ENCODE assay signal across 8 mouse cellular contexts in the genomic region with DNA sequence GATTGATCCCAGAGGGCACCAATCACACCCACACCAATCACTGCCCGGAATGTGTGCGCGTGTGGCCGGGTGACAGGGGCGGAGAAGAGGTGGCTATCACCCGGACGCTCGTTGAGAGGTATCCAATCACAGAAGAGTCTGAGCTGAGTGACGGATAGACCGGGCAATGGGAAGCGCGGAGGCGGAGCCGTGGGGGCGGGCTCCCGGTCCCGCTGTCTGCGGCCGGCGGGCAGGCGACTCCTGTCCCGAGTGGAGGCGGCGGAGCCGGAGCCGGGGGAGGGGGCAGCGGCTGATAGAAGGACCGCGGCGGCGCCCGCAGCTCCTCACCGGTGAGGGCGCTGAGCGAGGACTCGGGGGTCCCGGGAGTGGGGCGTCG. TPM values are rescaled to one million over a fixed set of nuclear protein-coding genes. Genes with fewer than 3 reads are reported as not detected.
DNase-seq lines count a peak whose midpoint lies in the region; ATAC-seq and TF ChIP-seq lines count a peak whose summit lies in the region.

Dnajb5 (plus strand) TSS at position 139 of the 376 bp plus-strand sequence.

- no peaks in the 10 kb centered on the region for H3K36me3 ChIP-seq in embryonic facial prominence, embryonic 15.5 days
- H3K36me3 ChIP-seq in limb, embryonic 14.5 days (ENCODE audit: control insufficient read depth, insufficient read depth, low read length), result no peaks in the 10 kb centered on the region
- no peaks in the 10 kb centered on the region for H3K36me3 ChIP-seq in midbrain, postnatal 0 days (ENCODE audit: insufficient read depth, low read length)

- H3K9ac ChIP-seq in embryonic facial prominence, embryonic 15.5 days, result peak within 1 kb of the TSS; percentile 75
- peak within 1 kb of the TSS; percentile 89 for H3K9ac ChIP-seq in limb, embryonic 14.5 days (ENCODE audit: low read depth, low read length, severe bottlenecking)
- H3K9ac ChIP-seq in midbrain, postnatal 0 days (replicated peaks; ENCODE audit: low read length, poor library complexity, severe bottlenecking), result peak within 1 kb of the TSS; percentile 100

- H3K4me2 ChIP-seq in embryonic facial prominence, embryonic 15.5 days (replicated peaks), result peak within 1 kb of the TSS; percentile 68
- H3K4me2 ChIP-seq in limb, embryonic 14.5 days (replicated peaks; ENCODE audit: low read depth, low read length, severe bottlenecking), result peak within 1 kb of the TSS; percentile 75
- H3K4me2 ChIP-seq in midbrain, postnatal 0 days (ENCODE audit: low read depth, low read length, poor library complexity, severe bottlenecking), result peak within 1 kb of the TSS; percentile 86

- H3K27ac ChIP-seq in bone marrow, adult 2 months (ENCODE audit: control insufficient read depth, insufficient read depth, low read depth, low read length, poor library complexity), result peak within 1 kb of the TSS; percentile 69
- H3K27ac ChIP-seq in embryonic facial prominence, embryonic 15.5 days (replicated peaks), result peak within 1 kb of the TSS; percentile 90
- H3K27ac ChIP-seq in limb, embryonic 14.5 days (replicated peaks; ENCODE audit: low read depth, low read length), result peak within 1 kb of the TSS; percentile 86
- peak within 1 kb of the TSS; percentile 97 for H3K27ac ChIP-seq in midbrain, postnatal 0 days (ENCODE audit: low read depth, low read length)

- no peaks in the 10 kb centered on the region for H3K9me3 ChIP-seq in embryonic facial prominence, embryonic 15.5 days (replicated peaks)
- no peaks in the 10 kb centered on the region for H3K9me3 ChIP-seq in limb, embryonic 14.5 days (ENCODE audit: control insufficient read depth, low read length)
- no peaks in the 10 kb centered on the region for H3K9me3 ChIP-seq in midbrain, postnatal 0 days (ENCODE audit: low read length)

- WGBS in bone marrow, adult 2 months, result under 1% methylated on average over 38 of the region's 39 CpGs
- under 1% methylated on average over 35 of the region's 39 CpGs for WGBS in embryonic facial prominence, embryonic 15.5 days
- WGBS in limb, embryonic 14.5 days, result 2% methylated on average over 38 of the region's 39 CpGs
- WGBS in midbrain, postnatal 0 days, result under 1% methylated on average over 27 of the region's 39 CpGs

- peak within 1 kb of the TSS; percentile 62 for H3K4me3 ChIP-seq in bone marrow, adult 2 months (replicated peaks; ENCODE audit: control insufficient read depth, low read depth, low read length)
- H3K4me3 ChIP-seq in embryonic facial prominence, embryonic 15.5 days (replicated peaks), result peak within 1 kb of the TSS; percentile 89
- peak within 1 kb of the TSS; percentile 85 for H3K4me3 ChIP-seq in limb, embryonic 14.5 days (replicated peaks; ENCODE audit: low read length)
- H3K4me3 ChIP-seq in midbrain, postnatal 0 days (ENCODE audit: low read depth, low read length), result peak within 1 kb of the TSS; percentile 77

- peak; percentile 97 for ATAC-seq in embryonic facial prominence, embryonic 15.5 days (ENCODE audit: insufficient number of reproducible peaks, low FRiP score, low TSS enrichment, low read depth)
- peak; percentile 96 for ATAC-seq in limb, embryonic 14.5 days (ENCODE audit: low FRiP score, low read depth)
- peak; percentile 93 for ATAC-seq in midbrain, postnatal 0 days (ENCODE audit: low FRiP score)

- no peak for TF ChIP-seq CTCF in bone marrow, adult 2 months (IDR thresholded peaks at IDR 0.05; ENCODE audit: control insufficient read depth, insufficient read depth, low read length)
- no peak for TF ChIP-seq CTCF in midbrain, postnatal 0 days (IDR thresholded peaks at IDR 0.05)

- H3K27me3 ChIP-seq in embryonic facial prominence, embryonic 15.5 days, result no peaks in the 10 kb centered on the region; the same call in 1 of the 2 replicates
- H3K27me3 ChIP-seq in limb, embryonic 14.5 days (ENCODE audit: control insufficient read depth, insufficient read depth, low read length), result peaks cover 6% of the 10 kb centered on the region; the same call in 1 of the 2 replicates
- no peaks in the 10 kb centered on the region for H3K27me3 ChIP-seq in midbrain, postnatal 0 days (ENCODE audit: insufficient read depth, low read length)

- peak; percentile 97 for DNase-seq in 416B (ENCODE audit: low read depth)
- peak; percentile 99 for DNase-seq in heart, adult 8-10 months (ENCODE audit: low spot score)
- DNase-seq in kidney, adult 9 months, result peak; percentile 99
- peak; percentile 94 for DNase-seq in limb, embryonic 14.5 days (ENCODE audit: low spot score)
- peak; percentile 99 for DNase-seq in midbrain, postnatal 0 days (ENCODE audit: low spot score)
- peak; percentile 86 to 89 for DNase-seq in spleen, postnatal 14 days (ENCODE audit: low spot score in 2 of 2)

- no peak for TF ChIP-seq POLR2A in bone marrow, adult 2 months (IDR thresholded peaks at IDR 0.05; ENCODE audit: borderline replicate concordance, control insufficient read depth, low read depth, low read length)
- peak; percentile 83 for TF ChIP-seq POLR2A in limb, embryonic 14.5 days (IDR thresholded peaks at IDR 0.05; ENCODE audit: borderline replicate concordance, extremely low read depth, insufficient read depth, insufficient read length)

- no peaks in the 10 kb centered on the region; the same call in 1 of the 2 replicates for H3K4me1 ChIP-seq in bone marrow, adult 2 months (ENCODE audit: control insufficient read depth, insufficient read depth, low read length)
- H3K4me1 ChIP-seq in embryonic facial prominence, embryonic 15.5 days, result peaks cover 38% of the 10 kb centered on the region
- peaks cover 9% of the 10 kb centered on the region for H3K4me1 ChIP-seq in limb, embryonic 14.5 days (ENCODE audit: control insufficient read depth, insufficient read depth, low read length)
- H3K4me1 ChIP-seq in midbrain, postnatal 0 days (ENCODE audit: insufficient read depth, low read length), result peaks cover 53% of the 10 kb centered on the region

RNA-seq across cellular contexts. Expression of gene Dnajb5, which starts in this region (rescaled TPM):
- 2.1 and 2.8 TPM in 2 replicates for polyA plus RNA-seq in bone marrow, adult 2 months (2011; ENCODE audit: insufficient read depth, insufficient read length, low replicate concordance, missing spikeins)
- polyA plus RNA-seq in embryonic facial prominence, embryonic 15.5 days (2015; fragmentation: Nextera tagmentation; extraction: Ambion mirVana), result 10.4 and 11.6 TPM in 2 replicates
- total RNA-seq in heart, adult 8-10 months (2022), result 100 to 1,000 TPM in 2 of 4 experiments, 10 to 100 TPM in 2; 65.1 to 119 (median 88.0) TPM
- polyA plus RNA-seq in limb, embryonic 14.5 days (2012; rRNA removed), result 16.9 and 17.4 TPM in 2 replicates
- 7.4 and 7.6 TPM in 2 replicates for polyA plus RNA-seq in limb, embryonic 14.5 days (2014; fragmentation: Nextera tagmentation; extraction: Ambion mirVana)
- total RNA-seq in midbrain, postnatal 0 days (2014; rRNA removed), result 75.6 and 109 TPM in 2 replicates
- 37.9 and 41.4 TPM in 2 replicates for polyA plus RNA-seq in midbrain, postnatal 0 days (2015; fragmentation: Nextera tagmentation; extraction: Ambion mirVana)

Comparison
In these comparisons a context has a peak if more than half of its experiments do, and no peak if none do; other contexts are left out.
1. Peak in every context shown above with its lines: DNase-seq, ATAC-seq, H3K4me3 ChIP-seq and H3K27ac ChIP-seq.